Mouse (Mus musculus) forebrain, postnatal 0 days (tissue): ENCODE measurements around the gene Wdr95. TPM values are rescaled to one million over a fixed set of nuclear protein-coding genes. Genes with fewer than 3 reads are reported as not detected.
A peak's percentile ranks its signal among the peaks of the same experiment; 100 is the strongest.

Experiments used
- ATAC-seq: fragments of 200-750 bp; cut with Nextera tagmentation; 2 replicates; pipeline ENCODE4 v1.8.0; 2017; ENCODE audit warnings: mild to moderate bottlenecking, moderate library complexity
- DNase-seq: peaks from one replicate; pipeline ENCODE4 v3.0.0-alpha.2; 2015
- H3K27ac ChIP-seq: fragments of 300-500 bp; sonication (generic); 2 replicates; pipeline ENCODE4 v1.5.1; 2014; ENCODE audit warnings: low read depth, mild to moderate bottlenecking, antibody characterized with exemption, low read length, moderate library complexity, mixed read lengths
- H3K27me3 ChIP-seq: fragments of 300-500 bp; sonication (generic); 2 replicates; pipeline ENCODE4 v1.6.1; 2014; ENCODE audit warnings: mild to moderate bottlenecking, low read length, mixed read lengths; ENCODE audit not compliant: insufficient read depth
- H3K36me3 ChIP-seq: fragments of 300-500 bp; sonication (generic); 2 replicates; pipeline ENCODE4 v1.6.1; 2014; ENCODE audit warnings: mild to moderate bottlenecking, moderate library complexity; ENCODE audit not compliant: insufficient read depth
- H3K4me1 ChIP-seq: fragments of 300-500 bp; sonication (generic); 2 replicates; pipeline ENCODE4 v1.6.1; 2014; ENCODE audit warnings: antibody characterized with exemption; ENCODE audit not compliant: insufficient read depth
- H3K4me2 ChIP-seq: fragments of 300-500 bp; sonication (generic); 2 replicates; pipeline ENCODE4 v1.6.1; 2014; ENCODE audit warnings: low read depth, mild to moderate bottlenecking, moderate library complexity
- H3K4me3 ChIP-seq: fragments of 300-500 bp; sonication (generic); 2 replicates; pipeline ENCODE4 v1.5.1; 2014; ENCODE audit warnings: low read depth, low read length, mixed read lengths
- H3K9ac ChIP-seq: fragments of 300-500 bp; sonication (generic); 2 replicates; pipeline ENCODE4 v1.6.1; 2014; ENCODE audit warnings: mild to moderate bottlenecking
- H3K9me3 ChIP-seq: fragments of 300-500 bp; sonication (generic); 2 replicates; pipeline ENCODE4 v1.6.1; 2016; ENCODE audit warnings: low read length
- CTCF ChIP-seq: sonication (generic); IDR thresholded peaks from 2 replicates; pipeline ENCODE4 v1.5.1; 2016; ENCODE audit warnings: antibody characterized with exemption, control low read depth, low read depth
- WGBS: fragments of 180-500 bp; shearing (Covaris S2); extraction: QIAGEN DNeasy Blood & Tissue Kit; methylation state at CpG from one replicate; pipeline ENCODE4 v1.1.7; 2014; 5-methylcytosine and 5-hydroxymethylcytosine counted together
- polyA plus RNA-seq: library from polyadenylated mRNA; unstranded; fragments of >200 nt; fragmentation: Nextera tagmentation; extraction: Ambion mirVana; gene quantifications from 2 replicates; pipeline ENCODE4 v1.2.1, GENCODE M21; 2015
- total RNA-seq: library from RNA; depleted of rRNA; stranded (reverse); fragments of >200 nt; gene quantifications from 2 replicates; pipeline ENCODE4 v1.2.3, GENCODE M21; 2014; rRNA removed

The Wdr95 gene
- total RNA-seq, result 0.15 and 0.38 TPM in 2 replicates
- 0.45 and 0.84 TPM in 2 replicates for polyA plus RNA-seq

DNA sequence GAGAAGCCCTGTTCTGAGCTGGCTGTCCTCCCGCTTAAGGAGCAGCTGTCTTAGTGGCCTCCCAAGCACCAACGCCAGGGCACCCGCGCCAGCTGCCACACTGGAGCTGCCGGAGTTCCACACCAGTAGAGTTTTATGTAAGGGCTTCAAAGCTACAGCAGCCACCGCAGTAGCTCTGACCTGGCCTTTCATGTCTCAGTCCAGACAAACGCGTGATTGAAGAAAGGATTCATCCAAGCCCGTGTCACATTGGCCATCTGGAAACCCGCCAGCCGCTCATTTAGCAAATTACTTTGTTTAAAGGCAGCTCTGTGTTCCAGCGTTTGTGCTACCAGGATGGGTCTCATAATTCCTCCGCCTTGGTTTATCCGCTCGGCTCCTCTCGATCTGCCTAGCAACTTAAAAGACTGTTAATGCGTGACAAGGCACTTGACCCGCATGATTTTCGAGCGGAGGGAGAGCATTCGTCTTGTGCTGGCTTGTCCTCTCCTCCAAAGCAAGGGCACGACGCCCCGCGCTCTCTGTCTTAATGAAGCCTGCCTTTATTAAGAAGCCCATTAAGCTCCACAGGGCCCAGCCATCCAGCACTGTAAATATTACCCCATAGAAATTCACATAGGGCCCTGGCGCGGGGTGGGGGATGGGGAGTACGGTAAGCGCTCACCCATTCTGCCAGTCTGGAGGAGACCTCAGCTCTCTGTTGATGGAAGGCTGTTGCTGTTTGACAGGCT, at the start of gene Wdr95:
Gene Wdr95, plus strand, starts transcription at position 681 of the 731 bp plus-strand sequence.
- Histone ChIP-seq H3K36me3 (no peaks in the 10 kb centered on the region), H3K4me1 (peaks cover 23% of the 10 kb centered on the region), H3K9me3 (no peaks in the 10 kb centered on the region), H3K4me2 (peak within 1 kb of the TSS; percentile 39), H3K9ac (peak within 1 kb of the TSS; percentile 28), H3K27me3 (no peaks in the 10 kb centered on the region), H3K4me3 (no peak within 1 kb of the TSS), H3K27ac (peak within 1 kb of the TSS; percentile 64)
- TF ChIP-seq CTCF, result no peak
- DNase-seq (peak; percentile 86), ATAC-seq (peak; percentile 44)
- 6% methylated on average over 29 of the region's 29 CpGs for WGBS

DNA sequence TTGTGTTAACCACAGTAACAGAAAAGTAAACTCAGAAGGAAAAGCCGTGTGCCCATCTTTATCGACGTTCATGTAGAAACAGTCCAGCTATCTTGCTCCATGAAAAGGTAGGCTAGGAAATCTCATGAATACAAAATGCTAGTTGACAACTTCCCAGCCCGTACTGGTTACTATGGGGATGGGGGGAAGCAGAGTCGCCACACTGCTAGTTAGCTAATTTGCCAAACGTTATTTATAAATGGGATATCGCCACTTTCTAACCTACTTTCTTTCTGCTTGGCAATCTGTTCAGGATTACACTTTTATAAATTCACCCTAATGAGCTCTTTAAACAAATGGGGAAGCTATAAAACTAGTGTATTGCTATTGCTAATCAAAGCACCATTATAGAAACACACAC, 46.6 kb upstream of the Wdr95 start:
- H3K9me3 ChIP-seq, result no peaks in the 10 kb centered on the region
- no peak for DNase-seq
- no peak overlapping the region for H3K9ac ChIP-seq
- no peak overlapping the region for H3K4me3 ChIP-seq
- 39% methylated on average over 7 of the region's 7 CpGs for WGBS
- peak; percentile 32; the same call in 1 of the 2 replicates for ATAC-seq
- no peak overlapping the region for H3K27ac ChIP-seq
- no peak overlapping the region for H3K4me2 ChIP-seq
- H3K4me1 ChIP-seq, result no peaks in the 10 kb centered on the region
- no peaks in the 10 kb centered on the region for H3K36me3 ChIP-seq
- no peak for TF ChIP-seq CTCF
- H3K27me3 ChIP-seq, result no peaks in the 10 kb centered on the region

DNA sequence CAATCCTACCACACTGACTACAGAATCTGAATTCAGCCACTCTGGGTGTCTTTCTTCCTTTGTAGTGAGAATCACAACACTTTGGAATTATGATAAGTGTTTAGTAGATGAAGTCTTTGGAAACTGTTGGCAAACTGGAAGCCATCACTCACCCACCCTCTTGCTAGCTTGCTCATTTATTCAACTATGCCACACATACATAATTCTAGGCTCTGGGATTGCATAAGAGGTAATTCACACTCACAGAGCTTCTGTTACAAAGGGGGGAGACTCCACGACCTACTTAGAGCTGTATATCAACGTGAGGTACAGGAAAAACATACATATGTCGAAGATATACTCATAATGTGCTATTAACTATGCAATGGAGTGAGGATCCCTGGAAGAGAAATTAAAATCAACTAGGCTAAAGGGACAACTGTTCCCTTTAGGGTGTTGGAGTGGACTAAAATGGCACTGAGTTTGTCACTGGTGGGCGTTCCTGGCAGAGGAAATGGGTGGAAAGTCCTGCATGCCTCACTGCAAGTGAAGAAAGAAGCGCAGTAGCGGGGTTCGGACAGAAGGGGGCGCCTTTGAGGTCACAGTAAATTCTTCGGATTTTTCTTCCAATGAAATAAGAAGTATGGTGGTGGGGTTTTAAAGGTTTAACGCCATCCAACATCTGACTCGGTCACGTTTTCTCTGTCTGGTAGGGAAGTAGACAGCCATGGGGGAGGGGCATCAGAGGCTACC, 45.0 kb upstream of the Wdr95 start:
- Histone ChIP-seq H3K27me3 (no peaks in the 10 kb centered on the region), H3K4me2 (no peak overlapping the region), H3K9ac (no peak overlapping the region), H3K27ac (no peak overlapping the region), H3K9me3 (no peaks in the 10 kb centered on the region), H3K4me1 (peaks cover 6% of the 10 kb centered on the region), H3K4me3 (no peak overlapping the region), H3K36me3 (no peaks in the 10 kb centered on the region)
- ATAC-seq, result no peak
- DNase-seq, result no peak
- WGBS, result 73% methylated on average over 12 of the region's 12 CpGs
- peak; percentile 37 for TF ChIP-seq CTCF

DNA sequence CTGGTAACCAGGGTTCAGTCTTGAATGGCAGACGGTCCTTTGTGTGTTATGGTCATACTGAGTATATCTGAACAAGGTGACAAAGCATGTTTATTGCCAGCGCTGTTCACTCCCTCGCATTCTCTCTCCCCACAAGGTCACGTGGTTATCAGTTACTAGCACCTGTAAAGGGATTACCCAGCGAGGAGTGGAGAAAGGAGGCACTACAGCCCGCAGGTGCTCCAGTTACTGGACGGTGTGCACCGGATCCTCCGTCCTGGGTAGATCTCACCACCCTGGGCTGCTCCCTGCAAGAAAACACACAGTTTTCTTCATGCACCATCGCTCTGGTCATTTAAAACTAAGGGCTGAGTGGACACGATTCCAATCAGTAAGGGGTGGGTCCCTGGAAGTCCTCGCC, 44.2 kb upstream of the Wdr95 start:
- Histone ChIP-seq H3K4me1 (peaks cover 11% of the 10 kb centered on the region), H3K4me3 (no peak overlapping the region), H3K36me3 (no peaks in the 10 kb centered on the region), H3K27ac (peak overlapping the region; percentile 62), H3K4me2 (no peak overlapping the region), H3K27me3 (no peaks in the 10 kb centered on the region), H3K9ac (no peak overlapping the region), H3K9me3 (no peaks in the 10 kb centered on the region)
- DNase-seq (no peak), ATAC-seq (no peak)
- TF ChIP-seq CTCF, result no peak
- WGBS, result 83% methylated on average over 12 of the region's 12 CpGs

DNA sequence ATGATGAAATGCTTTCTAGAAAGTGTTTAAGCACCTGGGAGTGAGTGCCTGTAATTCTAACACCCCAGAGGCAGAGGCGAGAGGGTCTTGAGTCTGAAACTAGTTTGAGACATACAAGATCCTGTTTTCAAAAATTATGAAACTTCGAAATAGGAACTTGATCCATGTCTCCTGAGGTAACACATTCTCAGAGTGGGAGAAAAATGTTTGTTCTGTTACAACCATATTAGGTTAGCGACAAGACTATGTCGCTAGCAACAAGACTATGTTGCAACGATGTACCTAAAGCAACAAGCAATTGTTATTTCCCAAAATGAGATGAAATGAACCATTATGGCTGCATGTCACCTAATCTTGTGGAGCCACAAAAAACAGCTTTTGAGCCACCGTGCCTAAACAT, 43.0 kb upstream of the Wdr95 start:
- no peak for ATAC-seq
- Histone ChIP-seq H3K36me3 (no peaks in the 10 kb centered on the region), H3K27ac (0 out of 2 replicates have a peak overlapping the region, but pooled peaks have one; percentile 15), H3K27me3 (no peaks in the 10 kb centered on the region), H3K4me3 (no peak overlapping the region), H3K4me1 (peaks cover 23% of the 10 kb centered on the region), H3K9me3 (no peaks in the 10 kb centered on the region), H3K4me2 (no peak overlapping the region), H3K9ac (no peak overlapping the region)
- DNase-seq, result no peak
- TF ChIP-seq CTCF, result no peak
- WGBS, result 86% methylated on average over 6 of the region's 6 CpGs

DNA sequence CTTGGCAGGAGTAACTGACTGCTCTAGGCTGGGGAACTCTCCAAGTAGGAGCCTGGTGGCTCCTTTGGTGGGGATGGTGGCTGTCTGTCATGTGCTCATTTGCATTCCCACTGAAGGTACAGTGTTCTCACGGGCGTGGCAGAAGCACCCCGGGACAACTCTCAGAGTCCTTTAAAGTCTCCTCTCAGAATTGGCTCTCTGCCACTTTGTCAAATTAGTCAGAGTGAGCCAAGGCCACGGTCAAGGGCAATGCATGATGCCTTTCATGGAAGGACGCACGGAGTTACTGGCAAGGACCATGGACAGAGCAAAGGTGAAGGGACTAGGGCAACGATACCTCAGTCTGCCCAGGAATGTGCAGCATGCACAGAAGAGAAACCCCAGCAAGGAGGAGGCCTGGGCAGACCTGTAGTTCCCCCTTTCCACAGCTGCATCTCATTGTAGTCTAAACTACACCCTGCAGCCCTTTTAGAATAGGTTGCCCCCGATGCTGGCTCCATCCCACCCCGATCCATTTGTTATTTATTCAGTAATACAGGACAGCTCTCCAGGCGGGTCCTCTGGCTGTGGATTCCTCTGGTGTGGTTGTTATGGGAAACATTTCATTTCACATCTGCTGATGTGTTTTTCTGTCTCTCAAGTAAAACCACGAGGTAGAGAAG, 40.0 kb upstream of the Wdr95 start:
- Histone ChIP-seq H3K9me3 (no peaks in the 10 kb centered on the region), H3K4me2 (peak overlapping the region; percentile 37), H3K4me1 (peaks cover 23% of the 10 kb centered on the region), H3K9ac (no peak overlapping the region), H3K36me3 (no peaks in the 10 kb centered on the region), H3K27me3 (no peaks in the 10 kb centered on the region), H3K27ac (peak overlapping the region; percentile 94), H3K4me3 (no peak overlapping the region)
- peak; percentile 71 for ATAC-seq
- WGBS, result 7% methylated on average over 11 of the region's 11 CpGs
- peak; percentile 63 for DNase-seq
- no peak for TF ChIP-seq CTCF
